Mouse (Mus musculus) bone marrow, adult 2 months (tissue): ENCODE measurements around the gene Psg16.

Experiments used
- CTCF ChIP-seq: fragments of 200-500 bp; IDR thresholded peaks from 2 replicates; pipeline ENCODE4 v1.5.1; 2011; ENCODE audit warnings: low read length, control low read depth; ENCODE audit not compliant: control insufficient read depth, insufficient read depth
- POLR2A ChIP-seq: fragments of 200-500 bp; IDR thresholded peaks from 2 replicates; pipeline ENCODE4 v1.6.1; 2011; ENCODE audit warnings: low read depth, mild to moderate bottlenecking, control low read depth, low read length, borderline replicate concordance; ENCODE audit not compliant: control insufficient read depth

DNA sequence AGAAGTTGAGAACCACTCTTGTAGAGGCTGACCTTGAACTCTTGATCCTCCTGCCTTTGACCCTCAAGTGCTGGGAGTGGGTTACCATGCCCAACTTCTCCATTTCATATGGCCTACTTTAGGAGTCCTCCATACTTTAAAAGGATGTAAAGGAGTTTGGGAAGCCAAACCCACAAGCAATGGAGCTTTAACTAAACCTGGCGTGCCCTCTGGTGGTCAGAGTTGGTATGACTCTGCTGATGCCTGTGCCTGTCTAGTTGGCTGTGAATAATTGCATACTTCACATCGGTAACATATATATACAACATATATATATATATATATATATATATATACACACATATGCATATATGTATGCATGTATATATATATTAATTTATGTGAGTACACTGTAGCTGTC is 7.4 kb upstream of the Psg16 start:
- TF ChIP-seq CTCF: peak; percentile 81
- no peak for TF ChIP-seq POLR2A
